Comparison of ENCODE assay signal across 14 mouse cellular contexts in the genomic region with DNA sequence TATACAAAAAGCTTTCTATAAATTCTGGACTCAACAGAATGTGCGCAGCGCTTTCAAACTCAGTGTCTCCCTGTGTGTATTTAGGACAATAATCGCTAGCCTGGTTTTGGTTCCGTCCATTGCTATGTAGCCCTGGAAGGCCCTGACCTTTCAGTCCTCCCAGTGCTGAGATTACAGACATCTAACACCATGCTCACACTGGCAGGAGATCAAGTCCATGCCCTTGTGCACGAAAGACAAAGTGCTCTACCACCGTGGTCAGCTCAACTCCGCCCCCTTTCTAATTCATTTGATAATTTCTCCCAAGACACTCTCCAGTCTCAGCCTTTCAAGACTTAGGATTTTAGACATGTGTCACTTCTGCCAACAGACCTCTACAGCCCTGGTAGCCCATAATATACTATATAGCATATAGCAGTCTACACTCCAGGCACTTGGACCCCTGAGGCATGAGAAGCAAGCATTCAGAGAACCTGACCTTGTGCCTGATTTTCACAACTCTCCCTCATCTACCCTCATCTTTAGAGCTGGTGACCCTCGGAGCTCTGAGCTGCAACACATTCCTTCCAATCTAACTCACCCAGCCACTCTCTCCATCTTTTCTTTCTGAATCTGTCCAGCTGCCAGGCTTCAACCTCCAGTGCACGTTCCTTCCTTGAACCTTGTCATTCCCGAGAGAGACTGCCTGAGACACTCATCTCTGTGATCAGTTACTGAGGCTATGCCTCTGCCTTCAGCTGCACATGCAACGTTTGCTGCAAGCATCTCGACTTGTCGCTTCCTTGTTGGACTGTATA. TPM values are rescaled to one million over a fixed set of nuclear protein-coding genes. Genes with fewer than 3 reads are reported as not detected.
DNase-seq lines count a peak whose midpoint lies in the region; ATAC-seq and TF ChIP-seq lines count a peak whose summit lies in the region.
"Had no signal": no experiment of that assay in that cellular context is flagged by ENCODE, and none has a peak within 500 bp of the region (broad histone marks: within the 10 kb centered on the region; RNA-seq: fewer than 3 reads in every experiment).

No protein-coding gene starts in this region.

- 56% methylated on average over 13 of the region's 13 CpGs for WGBS in heart, embryonic 15.5 days
- WGBS in heart, embryonic 10.5 days: 72% methylated on average over 13 of the region's 13 CpGs
- WGBS in kidney, postnatal 0 days: 63% methylated on average over 13 of the region's 13 CpGs
- 86% methylated on average over 13 of the region's 13 CpGs for WGBS in midbrain, embryonic 10.5 days
- 86% methylated on average over 13 of the region's 13 CpGs for WGBS in embryonic facial prominence, embryonic 10.5 days

- peaks cover 16% of the 10 kb centered on the region for H3K4me1 ChIP-seq in heart, embryonic 15.5 days (replicated peaks)
- H3K4me1 ChIP-seq in heart, embryonic 10.5 days: peaks cover 16% of the 10 kb centered on the region
- no peaks in the 10 kb centered on the region for H3K4me1 ChIP-seq in kidney, postnatal 0 days (replicated peaks; ENCODE audit: insufficient read depth, low read length)
- H3K4me1 ChIP-seq in midbrain, embryonic 10.5 days: peaks cover 8% of the 10 kb centered on the region
- H3K4me1 ChIP-seq in embryonic facial prominence, embryonic 10.5 days: no peaks in the 10 kb centered on the region

- TF ChIP-seq CTCF in kidney, postnatal 0 days (IDR thresholded peaks at IDR 0.05; ENCODE audit: low read depth): no peak

- H3K9me3 ChIP-seq in heart, embryonic 15.5 days (replicated peaks): no peaks in the 10 kb centered on the region
- no peaks in the 10 kb centered on the region for H3K9me3 ChIP-seq in heart, embryonic 10.5 days
- H3K9me3 ChIP-seq in kidney, postnatal 0 days (replicated peaks; ENCODE audit: low read length): no peaks in the 10 kb centered on the region
- no peaks in the 10 kb centered on the region for H3K9me3 ChIP-seq in midbrain, embryonic 10.5 days (replicated peaks)
- H3K9me3 ChIP-seq in embryonic facial prominence, embryonic 10.5 days: no peaks in the 10 kb centered on the region
- H3K9me3 ChIP-seq: lung, embryonic 15.5 days had no signal

- ATAC-seq in heart, embryonic 15.5 days (replicated peaks; ENCODE audit: insufficient number of reproducible peaks, insufficient read depth, low FRiP score, low read depth): no peak
- ATAC-seq in kidney, postnatal 0 days (replicated peaks; ENCODE audit: low FRiP score, low read depth): no peak
- ATAC-seq: CD4-positive, CD25-positive, alpha-beta regulatory T cell, adult 4 months had no signal

- H3K4me3 ChIP-seq in heart, embryonic 15.5 days: no peak overlapping the region
- H3K4me3 ChIP-seq in heart, embryonic 10.5 days: no peak overlapping the region
- no peak overlapping the region for H3K4me3 ChIP-seq in kidney, postnatal 0 days (replicated peaks; ENCODE audit: low read depth, low read length)
- H3K4me3 ChIP-seq in midbrain, embryonic 10.5 days: no peak overlapping the region
- no peak overlapping the region for H3K4me3 ChIP-seq in embryonic facial prominence, embryonic 10.5 days
- H3K4me3 ChIP-seq: erythroblast, embryonic 14.5 days; lung, embryonic 15.5 days had no signal

- no peak overlapping the region for H3K9ac ChIP-seq in heart, embryonic 15.5 days
- no peak overlapping the region for H3K9ac ChIP-seq in kidney, postnatal 0 days (ENCODE audit: low read depth, low read length)
- H3K9ac ChIP-seq: lung, embryonic 15.5 days had no signal

- no peak for DNase-seq in heart, embryonic 10.5 days (ENCODE audit: low spot score)
- no peak for DNase-seq in kidney, postnatal 0 days (ENCODE audit: low spot score)
- no peak for DNase-seq in kidney, adult 8-10 months
- DNase-seq in Muller cell, postnatal 12 days (ENCODE audit: inconsistent ontology term): peak; percentile 27
- peak; percentile 75 for DNase-seq in adrenal gland, postnatal 10 days
- DNase-seq in midbrain, embryonic 10.5 days (ENCODE audit: low spot score): no peak
- no peak for DNase-seq in embryonic facial prominence, embryonic 10.5 days (ENCODE audit: low spot score)
- DNase-seq: cerebellum, adult 9-11 months; heart, adult 11 months; thymus, postnatal 14 days had no signal

- H3K36me3 ChIP-seq in heart, embryonic 15.5 days: no peaks in the 10 kb centered on the region
- H3K36me3 ChIP-seq in heart, embryonic 10.5 days: 0 out of 2 replicates have a peak, but pooled peaks cover 2% of the 10 kb centered on the region
- no peaks in the 10 kb centered on the region for H3K36me3 ChIP-seq in kidney, postnatal 0 days (ENCODE audit: insufficient read depth, low read length)
- H3K36me3 ChIP-seq in midbrain, embryonic 10.5 days: peaks cover 17% of the 10 kb centered on the region
- H3K36me3 ChIP-seq in embryonic facial prominence, embryonic 10.5 days (replicated peaks): peaks cover 21% of the 10 kb centered on the region
- H3K36me3 ChIP-seq: lung, embryonic 15.5 days had no signal

- no peaks in the 10 kb centered on the region for H3K27me3 ChIP-seq in heart, embryonic 15.5 days
- no peaks in the 10 kb centered on the region for H3K27me3 ChIP-seq in heart, embryonic 10.5 days (ENCODE audit: insufficient read depth, poor library complexity, severe bottlenecking)
- no peaks in the 10 kb centered on the region for H3K27me3 ChIP-seq in kidney, postnatal 0 days (ENCODE audit: insufficient read depth, low read length)
- H3K27me3 ChIP-seq in midbrain, embryonic 10.5 days (ENCODE audit: low read depth, poor library complexity, severe bottlenecking): no peaks in the 10 kb centered on the region
- no peaks in the 10 kb centered on the region for H3K27me3 ChIP-seq in embryonic facial prominence, embryonic 10.5 days (replicated peaks; ENCODE audit: low read depth, poor library complexity, severe bottlenecking)
- H3K27me3 ChIP-seq: lung, embryonic 15.5 days had no signal

- no peak overlapping the region for H3K4me2 ChIP-seq in heart, embryonic 15.5 days
- no peak overlapping the region for H3K4me2 ChIP-seq in kidney, postnatal 0 days (ENCODE audit: low read length)
- H3K4me2 ChIP-seq: lung, embryonic 15.5 days had no signal

- H3K27ac ChIP-seq in heart, embryonic 15.5 days: peak overlapping the region; percentile 39
- no peak overlapping the region for H3K27ac ChIP-seq in heart, embryonic 10.5 days
- H3K27ac ChIP-seq in kidney, postnatal 0 days: peak overlapping the region; percentile 15; the same call in 1 of the 2 replicates
- no peak overlapping the region for H3K27ac ChIP-seq in midbrain, embryonic 10.5 days (replicated peaks)
- H3K27ac ChIP-seq in embryonic facial prominence, embryonic 10.5 days (replicated peaks): no peak overlapping the region
- H3K27ac ChIP-seq: lung, embryonic 15.5 days had no signal

RNA-seq across cellular contexts. Expression of a gene that starts 15.7 kb away (rescaled TPM):
- 14.8 and 17.1 TPM in 2 replicates for polyA plus RNA-seq in heart, embryonic 15.5 days (2015; fragmentation: Nextera tagmentation; extraction: Ambion mirVana)
- polyA plus RNA-seq in heart, embryonic 10.5 days (2016; fragmentation: Nextera tagmentation; extraction: Ambion mirVana): 19.2 and 22.3 TPM in 2 replicates
- polyA plus RNA-seq in kidney, postnatal 0 days (2015; fragmentation: Nextera tagmentation; extraction: Ambion mirVana): 24.3 and 25.2 TPM in 2 replicates
- 10 to 100 TPM; 31.9 to 39.0 TPM for total RNA-seq in adrenal gland, postnatal 10 days (2021)
- polyA plus RNA-seq in midbrain, embryonic 10.5 days (2016; fragmentation: Nextera tagmentation; extraction: Ambion mirVana): 23.6 and 27.3 TPM in 2 replicates
- polyA plus RNA-seq in embryonic facial prominence, embryonic 10.5 days (2016; fragmentation: Nextera tagmentation; extraction: Ambion mirVana): 25.9 and 27.4 TPM in 2 replicates

RNA-seq across cellular contexts. Expression of a gene that starts 53.2 kb away (rescaled TPM):
- 29.2 and 44.7 TPM in 2 replicates for polyA plus RNA-seq in heart, embryonic 15.5 days (2015; fragmentation: Nextera tagmentation; extraction: Ambion mirVana)
- polyA plus RNA-seq in heart, embryonic 10.5 days (2016; fragmentation: Nextera tagmentation; extraction: Ambion mirVana): 61.4 and 93.4 TPM in 2 replicates
- 40.0 and 45.9 TPM in 2 replicates for polyA plus RNA-seq in kidney, postnatal 0 days (2015; fragmentation: Nextera tagmentation; extraction: Ambion mirVana)
- total RNA-seq in adrenal gland, postnatal 10 days (2021): 10 to 100 TPM; 19.1 to 24.8 TPM
- polyA plus RNA-seq in midbrain, embryonic 10.5 days (2016; fragmentation: Nextera tagmentation; extraction: Ambion mirVana): 144 and 164 TPM in 2 replicates
- 160 and 172 TPM in 2 replicates for polyA plus RNA-seq in embryonic facial prominence, embryonic 10.5 days (2016; fragmentation: Nextera tagmentation; extraction: Ambion mirVana)

RNA-seq across cellular contexts. Expression of a gene that starts 57.1 kb away (rescaled TPM):
- 12.5 and 13.8 TPM in 2 replicates for polyA plus RNA-seq in heart, embryonic 15.5 days (2015; fragmentation: Nextera tagmentation; extraction: Ambion mirVana)
- polyA plus RNA-seq in heart, embryonic 10.5 days (2016; fragmentation: Nextera tagmentation; extraction: Ambion mirVana): 16.2 and 22.5 TPM in 2 replicates
- 20.9 and 22.1 TPM in 2 replicates for polyA plus RNA-seq in kidney, postnatal 0 days (2015; fragmentation: Nextera tagmentation; extraction: Ambion mirVana)
- total RNA-seq in adrenal gland, postnatal 10 days (2021): 10 to 100 TPM in 1 of 2 experiments, 1 to 10 TPM in 1; 8.2 to 10.6 TPM
- 32.6 and 35.3 TPM in 2 replicates for polyA plus RNA-seq in midbrain, embryonic 10.5 days (2016; fragmentation: Nextera tagmentation; extraction: Ambion mirVana)
- 37.0 and 41.7 TPM in 2 replicates for polyA plus RNA-seq in embryonic facial prominence, embryonic 10.5 days (2016; fragmentation: Nextera tagmentation; extraction: Ambion mirVana)

Comparison
In these comparisons a context has a peak if more than half of its experiments do, and no peak if none do; other contexts are left out.
1. H3K27ac ChIP-seq: peak in heart, embryonic 15.5 days (single experiment) and kidney, postnatal 0 days (single experiment); none in heart, embryonic 10.5 days (single experiment), midbrain, embryonic 10.5 days (single experiment) and embryonic facial prominence, embryonic 10.5 days (single experiment).
2. DNase-seq: peak in Muller cell, postnatal 12 days (single experiment) and adrenal gland, postnatal 10 days (single experiment); none in heart, embryonic 10.5 days (single experiment), kidney, postnatal 0 days (single experiment), kidney, adult 8-10 months (0 of 2), midbrain, embryonic 10.5 days (single experiment) and embryonic facial prominence, embryonic 10.5 days (single experiment).